16 mouse cellular contexts compared by ENCODE assay signal in the genomic region with DNA sequence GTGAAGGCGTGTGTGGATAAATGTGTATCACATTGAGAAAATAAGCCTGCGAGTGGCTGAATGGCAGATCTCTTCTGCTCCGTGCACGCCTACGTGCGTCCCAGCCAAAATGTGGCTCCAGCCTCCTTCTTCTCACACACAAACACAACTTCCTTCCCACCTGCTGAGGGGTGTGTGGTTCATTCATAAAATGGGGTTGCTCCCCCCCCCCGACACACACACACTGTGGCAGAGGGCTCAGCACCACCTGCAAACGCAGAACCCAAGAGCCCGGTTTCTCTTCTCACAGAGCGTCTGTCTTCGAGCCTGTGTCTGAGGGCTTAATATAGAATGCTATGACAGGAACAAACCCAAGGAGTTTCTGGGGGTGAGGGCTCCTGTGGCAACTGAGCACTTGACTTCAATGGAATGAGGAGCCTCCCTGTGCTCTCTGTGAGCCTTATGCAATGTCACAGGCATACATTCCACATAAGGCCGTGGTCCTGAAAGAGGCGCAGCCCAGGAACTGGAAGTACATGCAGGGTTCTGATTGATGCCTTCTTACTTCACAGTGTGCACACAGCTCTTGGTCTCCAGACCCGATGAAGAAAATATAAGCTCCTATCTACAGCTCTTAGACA.
A peak's percentile ranks its signal among the peaks of the same experiment; 100 is the strongest.
DNase-seq lines count a peak whose midpoint lies in the region; ATAC-seq and TF ChIP-seq lines count a peak whose summit lies in the region.
"Had no signal": no experiment of that assay in that cellular context is flagged by ENCODE, and none has a peak within 500 bp of the region (broad histone marks: within the 10 kb centered on the region; RNA-seq: fewer than 3 reads in every experiment).

No protein-coding gene starts in this region.

- H3K4me3 ChIP-seq in heart, embryonic 12.5 days: no peak overlapping the region
- no peak overlapping the region for H3K4me3 ChIP-seq in stomach, postnatal 0 days (ENCODE audit: low read depth, low read length)
- no peak overlapping the region for H3K4me3 ChIP-seq in hindbrain, embryonic 12.5 days
- H3K4me3 ChIP-seq: megakaryocyte, embryonic 14.5 days had no signal

- 56% methylated on average over 14 of the region's 14 CpGs for WGBS in heart, embryonic 12.5 days
- 88% methylated on average over 14 of the region's 14 CpGs for WGBS in stomach, postnatal 0 days
- 93% methylated on average over 14 of the region's 14 CpGs for WGBS in hindbrain, embryonic 12.5 days

- no peak for ATAC-seq in heart, embryonic 12.5 days (ENCODE audit: insufficient number of reproducible peaks, low FRiP score)
- ATAC-seq in stomach, postnatal 0 days (ENCODE audit: low FRiP score, low TSS enrichment): peak; percentile 10; the same call in 1 of the 2 replicates
- no peak for ATAC-seq in hindbrain, embryonic 12.5 days (ENCODE audit: low FRiP score)
- ATAC-seq: intestine, embryonic 16.5 days; midbrain, embryonic 16.5 days had no signal

- no peak for TF ChIP-seq CTCF in stomach, postnatal 0 days (IDR thresholded peaks at IDR 0.05; ENCODE audit: low read depth)

- H3K27me3 ChIP-seq in heart, embryonic 12.5 days (replicated peaks): no peaks in the 10 kb centered on the region
- no peaks in the 10 kb centered on the region for H3K27me3 ChIP-seq in stomach, postnatal 0 days (ENCODE audit: control insufficient read depth, insufficient read depth, low read length)
- H3K27me3 ChIP-seq in hindbrain, embryonic 12.5 days: no peaks in the 10 kb centered on the region

- H3K27ac ChIP-seq in heart, embryonic 12.5 days (ENCODE audit: poor library complexity, severe bottlenecking): peak overlapping the region; percentile 84
- H3K27ac ChIP-seq in stomach, postnatal 0 days (replicated peaks): no peak overlapping the region
- H3K27ac ChIP-seq in hindbrain, embryonic 12.5 days: no peak overlapping the region
- H3K27ac ChIP-seq: hindbrain, embryonic 14.5 days had no signal

- peaks cover 64% of the 10 kb centered on the region for H3K36me3 ChIP-seq in heart, embryonic 12.5 days
- peaks cover 8% of the 10 kb centered on the region for H3K36me3 ChIP-seq in stomach, postnatal 0 days (ENCODE audit: control insufficient read depth, insufficient read depth, low read length)
- no peaks in the 10 kb centered on the region; the same call in 1 of the 2 replicates for H3K36me3 ChIP-seq in hindbrain, embryonic 12.5 days

- peaks cover 32% of the 10 kb centered on the region for H3K4me1 ChIP-seq in heart, embryonic 12.5 days (replicated peaks)
- H3K4me1 ChIP-seq in stomach, postnatal 0 days (replicated peaks; ENCODE audit: control insufficient read depth, insufficient read depth): no peaks in the 10 kb centered on the region
- H3K4me1 ChIP-seq in hindbrain, embryonic 12.5 days: no peaks in the 10 kb centered on the region
- H3K4me1 ChIP-seq: megakaryocyte, embryonic 14.5 days had no signal

- H3K9me3 ChIP-seq in heart, embryonic 12.5 days (replicated peaks): no peaks in the 10 kb centered on the region
- no peaks in the 10 kb centered on the region for H3K9me3 ChIP-seq in stomach, postnatal 0 days (ENCODE audit: control insufficient read depth, low read length)
- no peaks in the 10 kb centered on the region for H3K9me3 ChIP-seq in hindbrain, embryonic 12.5 days (replicated peaks)
- H3K9me3 ChIP-seq: megakaryocyte, embryonic 14.5 days had no signal

- peak overlapping the region; percentile 35 for H3K4me2 ChIP-seq in heart, embryonic 12.5 days
- H3K4me2 ChIP-seq in stomach, postnatal 0 days (replicated peaks; ENCODE audit: low read depth): no peak overlapping the region
- no peak overlapping the region for H3K4me2 ChIP-seq in hindbrain, embryonic 12.5 days (replicated peaks)
- H3K4me2 ChIP-seq: hindbrain, embryonic 14.5 days had no signal

- no peak for DNase-seq in heart, postnatal 4 days
- DNase-seq in right cerebral cortex, adult 18-20 months: peak; percentile 30
- DNase-seq in right cerebral cortex, postnatal 14 days: no peak
- DNase-seq in stomach, postnatal 0 days (ENCODE audit: low spot score): no peak
- DNase-seq in thymus, postnatal 4 days: peak; percentile 67
- DNase-seq in Muller cell, postnatal 12 days (ENCODE audit: inconsistent ontology term): no peak
- DNase-seq: adrenal gland, postnatal 36 days; cerebellum, adult 9-11 months; embryo, embryonic 11 days; spleen, adult 18-20 months had no signal

- 0 out of 2 replicates have a peak overlapping the region, but pooled peaks have one; percentile 24 for H3K9ac ChIP-seq in heart, embryonic 12.5 days
- H3K9ac ChIP-seq in stomach, postnatal 0 days (ENCODE audit: low read length): no peak overlapping the region
- no peak overlapping the region for H3K9ac ChIP-seq in hindbrain, embryonic 12.5 days
- H3K9ac ChIP-seq: hindbrain, embryonic 14.5 days had no signal

- no peak for TF ChIP-seq EP300 in stomach, postnatal 0 days (optimal IDR thresholded peaks at IDR 0.05)

Comparison
In these comparisons a context has a peak if more than half of its experiments do, and no peak if none do; other contexts are left out.
1. DNase-seq: peak in right cerebral cortex, adult 18-20 months (single experiment) and thymus, postnatal 4 days (single experiment); none in heart, postnatal 4 days (single experiment), right cerebral cortex, postnatal 14 days (single experiment), stomach, postnatal 0 days (single experiment) and Muller cell, postnatal 12 days (single experiment).